Mouse (Mus musculus) forebrain, embryonic 15.5 days (tissue): ENCODE results near the gene Angel1. TPM values are rescaled to one million over a fixed set of nuclear protein-coding genes. Genes with fewer than 3 reads are reported as not detected.

Source experiments
- ATAC-seq: fragments of 200-750 bp; cut with Nextera tagmentation; replicated peaks from 2 replicates; pipeline ENCODE4 v1.8.0; 2017; ENCODE audit warnings: mild to moderate bottlenecking, moderate TSS enrichment, moderate library complexity
- H3K27ac ChIP-seq: fragments of 300-500 bp; sonication (generic); replicated peaks from 2 replicates; pipeline ENCODE4 v1.5.1; 2015; ENCODE audit warnings: mild to moderate bottlenecking, inconsistent platforms
- H3K27me3 ChIP-seq: fragments of 300-500 bp; sonication (generic); 2 replicates; pipeline ENCODE4 v1.6.1; 2015; ENCODE audit warnings: inconsistent platforms
- H3K36me3 ChIP-seq: fragments of 300-500 bp; sonication (generic); 2 replicates; pipeline ENCODE4 v1.6.1; 2015; ENCODE audit warnings: mild to moderate bottlenecking, inconsistent platforms
- H3K4me1 ChIP-seq: fragments of 300-500 bp; sonication (generic); 2 replicates; pipeline ENCODE4 v1.6.1; 2015; ENCODE audit warnings: inconsistent platforms
- H3K4me2 ChIP-seq: fragments of 300-500 bp; sonication (generic); replicated peaks from 2 replicates; pipeline ENCODE4 v1.6.1; 2015; ENCODE audit warnings: mild to moderate bottlenecking, inconsistent platforms
- H3K4me3 ChIP-seq: fragments of 300-500 bp; sonication (generic); 2 replicates; pipeline ENCODE4 v1.5.1; 2015; ENCODE audit warnings: mild to moderate bottlenecking, inconsistent platforms
- H3K9ac ChIP-seq: fragments of 300-500 bp; sonication (generic); replicated peaks from 2 replicates; pipeline ENCODE4 v1.6.1; 2015; ENCODE audit warnings: mild to moderate bottlenecking, inconsistent platforms
- H3K9me3 ChIP-seq: fragments of 300-500 bp; sonication (generic); 2 replicates; pipeline ENCODE4 v1.6.1; 2016; ENCODE audit warnings: inconsistent platforms
- WGBS: fragments of 180-500 bp; shearing (Covaris S2); methylation state at CpG from one replicate; pipeline ENCODE4 v1.1.7; 2015; ENCODE audit warnings: mixed read lengths; 5-methylcytosine and 5-hydroxymethylcytosine counted together
- polyA plus RNA-seq: library from polyadenylated mRNA; unstranded; fragments of >200 nt; fragmentation: Nextera tagmentation; extraction: Ambion mirVana; gene quantifications from 2 replicates; pipeline ENCODE4 v1.2.1, GENCODE M21; 2015

The Angel1 gene
- polyA plus RNA-seq, 1 experiment from 2014 or later: 10.7 TPM

DNA sequence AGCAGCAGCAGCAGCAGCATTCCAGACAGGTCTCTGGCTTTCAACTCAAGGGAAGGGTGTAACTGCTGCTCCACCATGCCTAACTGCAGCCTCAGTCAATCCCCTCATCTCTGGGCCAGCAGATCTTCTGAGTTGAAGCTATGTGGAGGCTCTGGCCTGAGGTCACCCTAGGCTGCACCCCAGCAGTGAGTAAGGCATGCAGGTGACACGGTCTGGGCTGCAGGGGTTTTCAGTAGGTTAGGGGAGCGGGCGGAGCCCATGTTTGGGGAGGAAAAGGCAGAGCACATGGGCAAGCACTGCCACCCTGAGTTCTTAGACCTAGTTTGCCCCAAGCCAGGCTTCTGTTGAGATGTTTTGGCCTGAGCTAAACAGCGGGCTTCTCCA, 25.3 kb downstream of the Angel1 start:
- H3K4me1 ChIP-seq: peaks cover 22% of the 10 kb centered on the region
- no peaks in the 10 kb centered on the region for H3K27me3 ChIP-seq
- H3K36me3 ChIP-seq: peaks cover 20% of the 10 kb centered on the region
- no peak overlapping the region for H3K9ac ChIP-seq
- no peak overlapping the region for H3K4me2 ChIP-seq
- H3K9me3 ChIP-seq: no peaks in the 10 kb centered on the region
- 65% methylated on average over 4 of the region's 4 CpGs for WGBS
- no peak for ATAC-seq
- H3K4me3 ChIP-seq: no peak overlapping the region
- peak overlapping the region; percentile 92 for H3K27ac ChIP-seq

DNA sequence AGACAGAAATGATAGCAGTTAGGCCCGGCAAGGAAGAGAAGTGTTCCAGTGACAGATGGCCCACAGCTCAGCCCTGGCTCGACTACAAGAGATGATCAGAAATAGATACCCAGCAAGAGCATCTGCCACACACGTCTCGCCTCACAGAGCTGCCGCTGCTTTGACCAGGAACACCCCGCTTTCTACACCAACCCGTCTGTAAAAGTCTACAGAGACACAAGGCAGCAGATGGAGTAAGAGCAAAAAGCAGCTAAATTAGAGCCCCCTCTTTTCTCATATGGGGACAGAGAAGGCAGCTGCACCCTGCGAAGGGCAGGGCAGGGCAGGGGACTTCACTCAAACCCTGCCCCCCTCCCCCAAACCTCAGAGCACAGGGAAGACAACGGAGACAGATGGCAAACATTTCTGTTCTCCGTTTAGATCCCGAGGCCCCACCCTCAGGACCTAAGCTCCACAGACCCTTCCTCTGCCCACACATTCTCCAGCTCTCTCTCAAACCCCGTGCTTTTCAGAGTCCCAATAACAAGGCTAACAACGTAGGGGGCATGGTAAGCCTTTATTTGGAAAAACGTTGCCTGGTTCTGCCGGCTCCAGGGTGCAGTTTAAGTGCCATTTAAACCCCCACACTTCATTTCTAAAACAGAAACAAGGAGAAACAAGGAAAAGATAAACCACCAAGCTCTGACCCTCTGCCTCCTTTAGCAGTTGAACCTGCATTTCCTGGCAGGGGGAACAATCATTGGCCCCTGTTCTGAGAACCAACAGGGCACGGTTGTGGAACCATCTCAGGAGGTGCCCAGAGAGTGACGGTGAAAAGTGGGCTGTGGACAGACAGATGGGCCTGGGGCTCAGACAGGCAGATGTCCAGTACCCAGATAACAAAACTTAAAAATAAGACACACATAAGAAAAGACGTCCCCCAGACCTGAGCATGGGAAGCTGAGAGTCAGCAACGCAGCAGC, 26.0 kb downstream of the Angel1 start:
- WGBS: 29% methylated on average over 19 of the region's 19 CpGs

DNA sequence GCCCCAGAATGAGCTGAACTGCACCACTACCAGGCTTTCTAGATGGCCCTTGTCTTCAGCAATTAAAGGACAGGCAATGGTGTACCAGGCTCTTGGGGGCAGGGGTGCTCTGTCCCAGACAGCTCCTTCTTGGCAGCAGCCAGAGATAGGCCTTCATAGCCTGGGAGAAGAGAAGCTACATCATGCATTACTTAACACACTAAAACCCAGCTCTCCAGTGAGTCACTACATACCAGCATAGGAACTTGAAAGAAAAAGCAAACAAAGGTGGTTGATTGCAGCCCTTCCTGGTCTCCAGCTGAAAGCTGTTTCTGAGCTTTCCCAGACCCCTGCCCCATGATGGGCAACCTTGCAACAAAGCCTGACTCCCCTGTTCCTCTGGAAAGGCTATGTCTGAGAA, 27.7 kb downstream of the Angel1 start:
- H3K4me2 ChIP-seq: no peak overlapping the region
- no peak overlapping the region for H3K4me3 ChIP-seq
- H3K4me1 ChIP-seq: peaks cover 22% of the 10 kb centered on the region
- H3K9ac ChIP-seq: no peak overlapping the region
- no peak for ATAC-seq
- peak overlapping the region; percentile 92 for H3K27ac ChIP-seq
- H3K36me3 ChIP-seq: peaks cover 40% of the 10 kb centered on the region
- H3K27me3 ChIP-seq: no peaks in the 10 kb centered on the region
- no peaks in the 10 kb centered on the region for H3K9me3 ChIP-seq

More for the DNA sequence above, 26.0 kb downstream of the Angel1 start:
- Histone ChIP-seq H3K27ac (peak overlapping the region; percentile 92), H3K4me3 (no peak overlapping the region), H3K9me3 (no peaks in the 10 kb centered on the region), H3K4me1 (peaks cover 22% of the 10 kb centered on the region), H3K36me3 (peaks cover 26% of the 10 kb centered on the region), H3K27me3 (no peaks in the 10 kb centered on the region), H3K9ac (no peak overlapping the region; the same call in 1 of the 2 replicates), H3K4me2 (0 out of 2 replicates have a peak overlapping the region, but pooled peaks have one; percentile 14)
- peak; percentile 78 for ATAC-seq

DNA sequence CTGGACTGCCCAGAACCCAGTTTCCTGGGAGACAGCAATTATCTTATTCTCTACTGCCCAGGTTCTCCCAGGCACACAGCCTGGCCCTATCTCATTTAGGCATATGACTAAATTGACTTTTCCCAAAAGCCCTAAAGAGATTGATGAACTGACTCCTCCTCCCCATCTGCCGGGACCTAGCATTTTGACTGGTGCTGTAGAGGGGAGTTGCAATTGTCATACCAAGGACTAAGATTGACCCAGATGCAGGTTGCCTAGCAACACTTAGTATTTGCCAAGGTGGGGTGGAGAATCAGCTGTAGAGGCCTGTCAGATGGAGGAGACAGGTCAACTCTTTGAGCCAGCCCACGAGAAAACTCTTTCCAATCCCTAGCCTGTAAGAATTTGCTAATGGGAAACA, 28.3 kb downstream of the Angel1 start:
- H3K9me3 ChIP-seq: no peaks in the 10 kb centered on the region
- peaks cover 40% of the 10 kb centered on the region for H3K36me3 ChIP-seq
- no peak overlapping the region for H3K4me3 ChIP-seq
- WGBS: 68% methylated on average over 2 of the region's 2 CpGs
- no peak overlapping the region for H3K4me2 ChIP-seq
- no peaks in the 10 kb centered on the region for H3K27me3 ChIP-seq
- H3K4me1 ChIP-seq: peaks cover 22% of the 10 kb centered on the region
- H3K27ac ChIP-seq: peak overlapping the region; percentile 92
- no peak for ATAC-seq
- no peak overlapping the region for H3K9ac ChIP-seq

DNA sequence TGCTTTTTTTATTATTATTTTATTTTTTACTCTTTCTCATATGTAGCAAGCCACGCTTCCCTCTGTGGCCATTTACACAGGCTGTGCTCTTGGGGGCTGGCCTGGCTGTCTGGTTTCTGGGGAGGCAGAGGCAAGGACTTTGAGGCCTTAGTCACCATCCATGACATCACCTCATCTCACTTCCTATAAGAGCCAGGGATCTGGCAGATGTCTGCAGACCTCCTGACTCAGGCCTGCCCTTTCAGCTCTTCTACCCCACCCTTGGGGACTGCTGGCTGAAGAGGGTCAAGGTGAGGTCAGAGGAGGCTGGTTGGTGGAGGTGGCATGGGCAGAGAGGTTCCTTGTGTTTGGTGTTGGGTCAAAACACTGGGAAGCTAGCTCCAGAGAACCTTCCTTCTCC, 31.8 kb downstream of the Angel1 start:
- ATAC-seq: no peak
- no peak overlapping the region for H3K9ac ChIP-seq
- H3K4me3 ChIP-seq: no peak overlapping the region
- 100% methylated on average over 1 of the region's 1 CpGs for WGBS
- no peak overlapping the region for H3K27ac ChIP-seq
- H3K27me3 ChIP-seq: no peaks in the 10 kb centered on the region
- peaks cover 69% of the 10 kb centered on the region for H3K36me3 ChIP-seq
- H3K4me2 ChIP-seq: no peak overlapping the region
- H3K4me1 ChIP-seq: peaks cover 6% of the 10 kb centered on the region
- H3K9me3 ChIP-seq: no peaks in the 10 kb centered on the region

DNA sequence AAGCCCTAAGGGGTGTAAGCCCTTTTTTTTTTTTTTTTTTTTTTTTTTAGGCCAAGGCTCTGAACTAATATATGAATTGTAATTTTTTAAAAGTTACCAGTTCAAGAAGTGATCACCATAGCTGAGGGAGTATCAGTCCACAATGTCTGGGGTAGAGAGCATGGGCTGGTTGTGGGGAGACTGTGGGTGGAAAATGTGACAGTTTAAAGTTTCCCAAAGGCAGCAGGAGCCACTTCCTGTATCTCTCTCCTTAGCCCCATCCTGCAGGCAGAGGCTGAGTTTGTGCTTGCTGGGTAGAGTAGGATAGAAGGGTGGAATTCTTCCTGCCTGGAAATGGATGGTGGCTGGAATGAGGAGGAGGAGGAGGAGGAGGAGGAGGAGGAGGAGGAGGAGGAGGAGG, 32.9 kb downstream of the Angel1 start:
- no peaks in the 10 kb centered on the region for H3K9me3 ChIP-seq
- no peak for ATAC-seq
- H3K9ac ChIP-seq: no peak overlapping the region
- peaks cover 78% of the 10 kb centered on the region for H3K36me3 ChIP-seq
- no peaks in the 10 kb centered on the region for H3K27me3 ChIP-seq
- H3K4me3 ChIP-seq: no peak overlapping the region
- no peak overlapping the region for H3K4me2 ChIP-seq
- no peaks in the 10 kb centered on the region for H3K4me1 ChIP-seq
- H3K27ac ChIP-seq: no peak overlapping the region

DNA sequence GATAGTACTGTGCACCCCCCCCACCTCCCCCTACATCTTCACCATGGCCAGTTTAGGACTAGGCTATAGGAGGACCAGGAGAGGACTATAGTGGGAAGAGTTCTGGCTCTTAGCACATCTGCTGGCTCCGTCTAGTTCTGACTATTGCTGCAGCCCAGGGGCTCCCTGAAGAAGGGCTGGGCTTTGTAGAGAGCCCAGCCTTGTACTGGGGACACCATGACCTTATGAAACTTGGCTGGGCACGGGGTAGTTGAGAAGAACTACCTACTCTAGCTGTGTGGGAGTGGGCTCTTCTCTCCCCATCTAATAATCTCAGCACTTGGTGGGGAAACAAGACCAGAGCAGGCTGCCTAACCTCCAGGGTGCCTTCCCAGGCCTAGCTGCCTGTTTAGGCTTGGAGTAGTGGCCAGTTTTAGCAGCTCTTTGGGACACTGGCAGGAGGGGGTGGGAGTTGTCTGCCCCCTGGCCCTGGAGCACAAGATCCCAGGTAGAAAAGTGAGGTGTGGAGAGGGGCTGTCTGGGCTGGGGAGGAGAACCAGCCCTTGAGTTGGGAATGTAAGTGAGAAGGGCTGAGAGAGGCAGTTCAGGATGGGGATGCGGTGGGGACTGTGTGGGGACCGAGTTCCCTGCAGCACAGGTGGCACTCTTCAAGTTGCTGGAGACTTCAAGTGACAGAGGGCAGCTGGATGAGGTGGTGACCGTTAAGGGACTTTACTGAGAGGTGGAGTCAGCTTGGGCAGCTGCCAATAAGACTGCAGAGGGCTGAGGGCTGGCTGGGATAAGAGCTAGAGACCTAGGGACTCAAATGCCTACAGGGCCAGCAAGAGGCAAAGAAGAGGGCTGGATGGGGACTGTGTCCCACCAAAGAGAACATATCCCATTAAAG, 33.5 kb downstream of the Angel1 start:
- 72% methylated on average over 5 of the region's 5 CpGs for WGBS
- H3K4me2 ChIP-seq: no peak overlapping the region

DNA sequence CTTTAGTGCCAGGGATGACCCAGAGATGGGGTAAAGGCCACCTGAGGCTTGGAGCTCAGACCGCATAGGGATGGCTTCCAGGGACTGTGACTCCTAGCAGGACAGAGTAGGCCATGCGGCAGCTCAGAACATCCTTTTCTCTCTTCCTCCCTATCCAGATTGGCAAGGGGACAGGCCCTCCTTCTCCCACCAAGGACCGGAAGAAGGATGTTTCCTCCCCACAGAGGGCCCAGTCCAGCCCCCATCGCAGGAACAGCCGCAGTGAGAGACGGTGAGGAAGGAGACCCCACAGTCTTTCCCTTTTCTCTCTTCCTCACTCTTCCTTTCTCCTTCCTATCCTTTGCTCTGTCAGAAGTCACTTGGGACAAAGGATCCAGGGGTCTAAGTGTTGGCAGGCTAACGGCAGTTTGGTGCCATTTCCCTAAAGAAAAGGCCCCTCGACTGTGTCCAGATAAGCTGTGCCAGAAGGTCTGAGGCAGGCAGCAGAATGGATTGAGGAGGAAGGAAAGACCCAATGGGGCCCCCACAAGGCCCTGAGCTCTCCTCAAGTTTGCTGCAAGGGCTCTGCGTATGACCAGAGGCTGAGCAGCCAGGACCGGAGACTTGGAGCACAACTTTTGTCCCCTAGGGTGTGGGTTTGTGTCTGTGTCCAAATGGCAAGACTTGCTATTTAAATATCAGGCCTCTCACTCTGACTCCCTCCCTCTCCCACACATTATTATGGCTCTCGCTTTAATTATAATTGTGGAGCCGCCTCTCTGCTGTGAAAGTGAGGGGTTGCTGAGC, 35.4 kb downstream of the Angel1 start:
- no peaks in the 10 kb centered on the region for H3K9me3 ChIP-seq
- H3K4me1 ChIP-seq: peaks cover 8% of the 10 kb centered on the region
- ATAC-seq: no peak
- 75% methylated on average over 12 of the region's 12 CpGs for WGBS
- H3K27me3 ChIP-seq: no peaks in the 10 kb centered on the region
- H3K9ac ChIP-seq: no peak overlapping the region
- H3K27ac ChIP-seq: no peak overlapping the region
- no peak overlapping the region for H3K4me3 ChIP-seq
- no peak overlapping the region for H3K4me2 ChIP-seq
- H3K36me3 ChIP-seq: peaks cover 78% of the 10 kb centered on the region

More for the DNA sequence above, 33.5 kb downstream of the Angel1 start:
- peaks cover 81% of the 10 kb centered on the region for H3K36me3 ChIP-seq
- H3K9me3 ChIP-seq: no peaks in the 10 kb centered on the region
- no peak overlapping the region for H3K4me3 ChIP-seq
- no peak overlapping the region for H3K9ac ChIP-seq
- H3K4me1 ChIP-seq: no peaks in the 10 kb centered on the region
- no peaks in the 10 kb centered on the region for H3K27me3 ChIP-seq
- H3K27ac ChIP-seq: no peak overlapping the region
- no peak for ATAC-seq

DNA sequence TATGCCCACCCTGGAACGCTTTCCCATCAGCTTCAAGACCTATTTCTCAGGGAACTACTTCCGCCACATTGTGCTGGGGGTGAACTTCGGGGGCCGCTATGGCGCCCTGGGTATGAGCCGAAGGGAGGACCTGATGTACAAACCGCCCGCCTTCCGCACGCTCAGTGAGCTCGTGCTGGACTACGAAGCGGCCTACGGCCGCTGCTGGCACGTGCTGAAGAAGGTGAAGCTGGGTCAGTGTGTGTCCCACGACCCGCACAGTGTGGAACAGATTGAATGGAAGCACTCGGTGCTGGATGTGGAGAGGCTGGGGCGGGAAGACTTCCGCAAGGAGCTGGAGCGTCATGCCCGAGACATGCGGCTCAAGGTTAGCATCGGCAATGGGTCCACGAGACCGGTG, 37.3 kb downstream of the Angel1 start:
- no peak overlapping the region for H3K9ac ChIP-seq
- peaks cover 20% of the 10 kb centered on the region for H3K4me1 ChIP-seq
- no peaks in the 10 kb centered on the region for H3K27me3 ChIP-seq
- ATAC-seq: no peak
- H3K27ac ChIP-seq: no peak overlapping the region
- peaks cover 60% of the 10 kb centered on the region for H3K36me3 ChIP-seq
- WGBS: 96% methylated on average over 27 of the region's 27 CpGs
- no peak overlapping the region for H3K4me3 ChIP-seq
- no peak overlapping the region for H3K4me2 ChIP-seq
- no peaks in the 10 kb centered on the region for H3K9me3 ChIP-seq

DNA sequence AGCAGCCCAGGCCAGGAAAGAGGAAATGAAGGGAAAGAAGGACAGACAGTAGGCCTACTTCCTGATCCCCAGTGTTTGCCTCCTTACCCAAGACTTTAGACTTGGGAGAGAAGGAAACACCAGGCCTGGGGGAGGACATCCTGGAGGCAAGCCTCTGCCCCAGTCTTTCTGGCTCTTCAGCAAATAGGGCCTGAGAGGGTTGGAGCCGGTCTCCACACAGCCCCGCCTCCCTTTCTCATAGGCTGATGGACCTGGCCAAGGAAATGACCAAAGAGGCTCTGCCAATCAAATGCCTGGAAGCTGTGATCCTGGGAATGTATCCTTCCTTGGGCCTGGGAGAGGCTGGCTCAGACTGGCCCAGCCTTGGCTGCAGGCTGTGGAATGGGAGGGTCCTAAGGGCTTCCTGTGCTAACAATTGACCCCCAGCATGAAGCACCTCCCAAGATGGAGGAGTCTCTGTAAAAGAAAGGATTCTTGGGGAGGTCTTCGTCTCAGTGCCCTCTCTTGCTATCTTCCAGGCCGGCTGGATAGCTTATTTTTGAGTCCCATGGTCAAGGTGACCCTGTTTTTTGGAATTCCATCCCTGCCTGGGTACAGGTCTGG, 38.2 kb downstream of the Angel1 start:
- H3K4me2 ChIP-seq: no peak overlapping the region
- peaks cover 29% of the 10 kb centered on the region for H3K4me1 ChIP-seq
- H3K27me3 ChIP-seq: no peaks in the 10 kb centered on the region
- H3K9ac ChIP-seq: no peak overlapping the region
- 81% methylated on average over 4 of the region's 4 CpGs for WGBS
- H3K27ac ChIP-seq: 0 out of 2 replicates have a peak overlapping the region, but pooled peaks have one; percentile 7
- no peak for ATAC-seq
- peaks cover 58% of the 10 kb centered on the region for H3K36me3 ChIP-seq
- no peaks in the 10 kb centered on the region for H3K9me3 ChIP-seq
- no peak overlapping the region for H3K4me3 ChIP-seq

DNA sequence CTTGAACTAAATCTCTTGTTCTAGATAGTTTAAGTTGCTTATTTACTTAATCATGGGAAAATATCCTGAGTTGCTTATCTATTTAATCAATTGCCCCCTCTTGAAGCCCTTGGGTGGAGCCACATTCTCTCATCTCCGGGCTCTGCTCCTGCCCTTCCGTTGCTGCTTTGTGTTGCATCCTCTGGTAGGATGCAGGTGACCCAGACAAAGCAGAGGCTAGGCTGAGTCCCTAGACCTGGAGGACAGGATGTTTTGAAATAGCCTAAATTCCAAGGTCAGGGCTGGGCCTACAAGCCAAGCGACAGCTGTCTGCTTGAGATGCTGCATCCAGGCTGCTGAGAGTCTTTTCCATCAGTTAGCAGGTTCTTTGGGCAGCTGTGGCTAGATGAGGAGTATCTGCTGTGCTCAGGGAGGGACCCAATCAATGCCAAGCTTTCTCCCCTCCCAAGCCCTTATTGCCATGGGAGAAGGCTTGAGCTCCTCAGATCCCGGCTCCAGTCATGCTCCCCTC, 38.8 kb downstream of the Angel1 start:
- H3K27me3 ChIP-seq: no peaks in the 10 kb centered on the region
- H3K4me1 ChIP-seq: peaks cover 34% of the 10 kb centered on the region
- no peak overlapping the region for H3K9ac ChIP-seq
- H3K4me3 ChIP-seq: no peak overlapping the region
- no peak overlapping the region for H3K4me2 ChIP-seq
- H3K36me3 ChIP-seq: peaks cover 57% of the 10 kb centered on the region
- 0 out of 2 replicates have a peak overlapping the region, but pooled peaks have one; percentile 7 for H3K27ac ChIP-seq
- no peak for ATAC-seq
- 90% methylated on average over 4 of the region's 4 CpGs for WGBS
- H3K9me3 ChIP-seq: no peaks in the 10 kb centered on the region
